Mouse (Mus musculus) yolk sac, embryonic 10.5 days (tissue): ENCODE measurements around the gene Slc8a2.

ENCODE experiments used
- DNase-seq: peaks from one replicate; pipeline ENCODE4 v3.0.0-alpha.2; 2017; ENCODE audit warnings: low spot score

The Slc8a2 gene

GRCm38 (mm10) chr7:16172141-16172581 is 42.5 kb downstream of the Slc8a2 start:
- DNase-seq: peak; percentile 60

DNA sequence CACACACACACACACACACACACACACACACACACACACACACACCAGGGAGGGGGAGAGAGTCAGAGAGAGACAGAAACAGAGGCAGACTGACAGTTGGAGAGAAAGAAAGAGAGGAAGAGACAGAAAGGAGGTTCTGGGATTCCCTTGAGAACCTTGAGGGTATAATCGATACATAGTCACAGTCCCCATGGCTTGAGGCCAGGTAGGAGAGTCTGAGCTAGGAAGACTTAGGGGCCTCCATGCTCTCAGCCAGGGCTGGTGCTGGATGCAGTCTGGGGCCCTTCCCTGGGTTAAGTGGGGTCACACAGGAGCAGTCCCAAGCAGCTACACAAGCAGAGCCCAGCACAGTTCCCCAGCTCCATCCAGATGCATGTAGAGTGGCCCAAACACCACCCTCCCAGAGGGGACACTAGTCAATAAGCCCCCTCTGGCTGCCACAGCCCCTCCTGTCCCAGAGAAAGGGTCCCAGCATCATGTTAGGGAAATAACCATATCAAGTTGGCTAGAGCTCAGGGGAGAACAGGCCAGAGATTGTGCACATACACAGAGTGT is 43.0 kb downstream of the Slc8a2 start:
- DNase-seq: peak; percentile 3

DNA sequence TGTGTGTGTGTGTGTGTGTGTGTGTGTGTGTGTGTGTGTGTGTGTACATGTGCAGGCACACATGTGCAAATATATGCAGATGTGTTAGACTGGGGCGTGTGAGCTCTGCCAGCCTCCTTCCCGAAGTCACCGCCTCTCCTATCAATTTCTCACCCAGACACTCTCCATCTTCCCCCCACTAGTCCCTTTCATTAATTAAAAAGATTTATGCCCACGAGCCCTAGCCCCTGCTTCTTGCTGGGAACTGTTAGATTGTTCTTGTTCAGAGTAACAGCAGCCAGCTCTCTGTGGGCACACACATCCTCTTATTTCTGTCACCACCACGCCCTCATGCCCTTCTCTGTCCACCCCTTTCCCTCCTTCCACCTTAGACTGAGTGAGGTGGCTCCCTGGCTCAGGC is 43.5 kb downstream of the Slc8a2 start:
- no peak for DNase-seq

DNA sequence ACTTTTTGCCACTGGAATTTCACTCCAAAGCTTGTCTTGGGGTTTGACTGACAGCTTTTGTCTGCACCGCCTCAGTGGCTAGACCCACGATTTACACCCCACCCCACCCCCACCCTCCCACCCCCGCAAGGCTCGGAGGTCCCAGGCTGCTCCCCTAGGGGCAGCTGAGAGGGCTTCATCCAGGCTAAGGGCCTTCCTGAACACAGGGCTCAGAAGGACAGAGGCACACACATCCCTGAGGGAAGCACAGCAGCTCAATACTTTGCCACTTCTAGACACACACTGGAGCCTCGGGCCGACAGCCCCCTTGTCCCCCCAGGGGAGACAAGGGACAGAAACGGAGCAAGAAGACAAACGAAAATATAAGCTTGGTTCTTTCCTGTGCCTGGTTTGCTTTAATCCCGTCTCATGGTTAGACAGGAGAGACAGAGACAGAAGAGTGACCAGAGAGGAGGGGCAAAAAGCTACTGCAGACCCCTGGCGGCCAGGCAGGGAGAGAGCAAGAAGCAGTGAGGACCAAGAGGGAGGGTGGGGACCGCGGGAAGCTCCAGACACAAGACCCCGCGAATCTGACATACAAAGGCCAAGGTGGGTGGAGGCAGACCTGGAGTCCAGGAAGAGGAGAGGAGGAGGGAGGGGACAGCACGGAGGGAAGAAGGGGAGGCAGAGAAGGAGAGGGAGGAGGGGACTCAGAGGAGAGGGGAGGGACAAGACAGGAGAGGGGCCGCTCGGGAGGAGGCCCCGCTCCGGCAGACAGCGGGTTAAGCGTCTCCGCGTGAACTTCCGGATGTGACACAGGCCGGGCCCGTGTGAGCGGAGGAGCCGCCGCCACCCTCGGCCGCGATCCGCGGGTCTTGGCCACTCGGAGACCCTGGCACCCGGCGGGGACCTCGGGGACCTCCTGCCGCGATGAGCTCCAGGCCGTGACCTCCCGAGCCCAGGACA is 45.2 kb downstream of the Slc8a2 start, which contains the start of gene Meis3:
Gene Meis3, plus strand, starts transcription at position 494 of the 945 bp plus-strand sequence.
- peak; percentile 80 for DNase-seq

GRCm38 (mm10) chr7:16175542-16175931 is 45.9 kb downstream of the Slc8a2 start:
- no peak for DNase-seq

- DNase-seq: no peak
These were observed 48.5 kb downstream of the Slc8a2 start for GRCm38 (mm10) chr7:16178114-16178513.

DNA sequence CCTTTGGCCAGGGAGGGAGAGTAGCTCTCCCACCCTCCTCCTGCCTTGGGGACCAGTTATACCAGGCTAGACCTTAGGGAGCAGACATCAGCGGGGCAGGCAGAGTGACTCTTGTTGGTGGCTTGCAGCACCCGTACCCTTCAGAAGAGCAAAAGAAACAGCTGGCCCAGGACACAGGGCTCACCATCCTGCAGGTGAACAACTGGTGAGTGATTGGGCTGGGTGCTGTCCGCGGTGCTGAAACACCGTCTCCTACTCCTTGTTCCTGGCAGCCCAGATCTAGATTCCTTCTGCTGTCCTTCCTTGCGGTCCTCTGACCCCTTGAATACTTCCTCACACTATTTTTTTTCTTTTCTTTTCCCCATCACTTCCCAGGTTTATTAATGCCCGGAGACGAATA is 54.0 kb downstream of the Slc8a2 start:
- peak; percentile 29 for DNase-seq

DNA sequence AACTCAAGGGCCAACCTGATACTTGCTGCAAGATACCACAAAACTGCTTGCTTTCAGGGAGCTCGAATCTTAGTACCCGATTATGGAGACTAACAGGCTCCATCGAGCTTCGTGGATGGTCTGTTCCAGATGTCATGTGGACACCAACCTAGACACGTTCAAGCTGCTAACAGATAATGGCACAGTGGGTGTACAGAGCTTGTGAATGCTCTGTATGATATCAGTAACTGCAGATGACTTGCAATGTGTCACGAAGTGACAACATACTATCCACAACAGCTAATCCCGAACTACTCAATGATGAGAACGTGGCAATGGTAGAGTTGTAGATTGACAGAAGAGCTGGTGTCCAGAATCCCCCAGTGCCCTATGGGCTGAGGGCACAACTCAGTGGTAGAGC is 57.9 kb downstream of the Slc8a2 start:
- no peak for DNase-seq

GRCm38 (mm10) chr7:16192315-16192714 is 62.7 kb downstream of the Slc8a2 start:
- peak; percentile 34 for DNase-seq

DNA sequence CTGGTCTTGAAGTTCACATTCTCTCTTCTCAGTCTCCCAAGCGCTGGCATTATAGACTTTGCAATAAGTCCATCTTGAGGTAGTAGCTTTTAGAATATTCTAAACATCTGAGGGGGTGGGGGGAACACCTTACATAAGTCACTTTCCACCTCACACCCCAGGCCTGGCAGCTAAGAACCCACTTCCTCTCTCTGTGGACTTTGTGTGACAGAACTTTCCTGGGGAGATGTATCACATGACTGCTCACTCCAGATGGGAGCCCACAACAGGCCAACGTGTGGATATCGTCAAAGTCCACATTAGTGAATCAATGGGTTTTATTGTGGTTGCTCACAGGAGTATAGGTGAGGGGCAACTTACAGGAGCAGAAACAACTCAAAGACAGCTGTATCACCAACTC is 64.1 kb downstream of the Slc8a2 start:
- no peak for DNase-seq

DNA sequence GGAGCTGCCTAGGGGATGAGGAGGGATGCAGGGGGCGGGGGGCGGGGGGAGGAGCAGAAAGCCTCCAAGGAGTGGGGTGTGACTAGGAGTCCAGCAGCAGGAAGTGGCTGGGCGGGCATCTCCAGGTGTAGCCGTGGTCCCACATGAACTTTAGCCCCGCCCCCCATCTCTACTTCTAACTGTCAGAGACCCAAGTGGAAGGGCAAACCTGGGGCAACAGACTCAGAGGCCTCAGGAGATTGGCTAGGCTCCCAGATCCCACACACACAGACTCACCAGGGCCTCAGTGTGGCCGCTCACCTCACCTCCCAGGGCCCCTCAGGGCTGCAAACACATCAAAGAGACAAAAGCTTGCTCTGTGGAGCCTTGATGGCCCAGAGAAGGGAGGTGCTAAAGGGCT is 67.0 kb downstream of the Slc8a2 start:
- no peak for DNase-seq

DNA sequence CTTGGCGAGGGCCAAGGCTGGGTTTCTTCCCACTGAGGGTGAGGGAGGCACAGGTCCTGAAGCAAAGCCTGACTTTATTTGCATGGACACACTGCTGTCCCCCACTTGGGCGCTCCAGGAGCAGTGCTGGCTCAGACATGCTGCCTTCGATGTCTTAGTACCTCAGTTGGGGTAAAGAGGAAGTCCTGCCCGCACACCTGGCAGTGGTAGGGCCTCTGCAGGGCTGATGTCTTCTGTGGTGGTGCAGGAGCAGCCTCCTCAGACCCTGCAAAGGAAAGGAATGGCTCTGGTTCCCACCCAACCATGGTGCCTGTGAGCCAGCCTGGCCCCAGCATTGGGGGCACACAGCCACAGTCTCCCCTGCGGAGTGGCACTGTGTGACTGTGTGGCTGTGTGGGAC is 67.5 kb downstream of the Slc8a2 start:
- DNase-seq: no peak

GRCm38 (mm10) chr7:16198540-16198939 is 68.9 kb downstream of the Slc8a2 start:
- no peak for DNase-seq

DNA sequence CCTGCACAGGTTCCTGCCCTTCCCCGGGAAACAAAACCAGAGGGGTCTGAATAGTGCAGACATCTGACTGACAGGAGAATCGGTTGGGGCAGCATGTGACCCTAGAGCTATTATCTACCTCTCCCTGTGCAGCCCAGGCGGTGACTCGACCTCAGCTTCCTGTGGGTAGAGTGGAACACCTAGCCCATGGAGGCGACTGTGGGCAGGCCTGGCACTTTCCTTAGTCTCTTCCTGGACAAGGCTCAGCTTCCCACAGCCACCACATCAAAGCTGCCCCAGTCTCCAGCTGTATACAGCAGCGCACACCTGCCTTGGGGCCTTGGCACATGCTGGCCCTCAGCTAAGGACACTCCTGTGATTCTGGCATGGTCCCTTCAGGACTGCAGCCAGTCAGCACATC is 71.5 kb downstream of the Slc8a2 start:
- no peak for DNase-seq

DNA sequence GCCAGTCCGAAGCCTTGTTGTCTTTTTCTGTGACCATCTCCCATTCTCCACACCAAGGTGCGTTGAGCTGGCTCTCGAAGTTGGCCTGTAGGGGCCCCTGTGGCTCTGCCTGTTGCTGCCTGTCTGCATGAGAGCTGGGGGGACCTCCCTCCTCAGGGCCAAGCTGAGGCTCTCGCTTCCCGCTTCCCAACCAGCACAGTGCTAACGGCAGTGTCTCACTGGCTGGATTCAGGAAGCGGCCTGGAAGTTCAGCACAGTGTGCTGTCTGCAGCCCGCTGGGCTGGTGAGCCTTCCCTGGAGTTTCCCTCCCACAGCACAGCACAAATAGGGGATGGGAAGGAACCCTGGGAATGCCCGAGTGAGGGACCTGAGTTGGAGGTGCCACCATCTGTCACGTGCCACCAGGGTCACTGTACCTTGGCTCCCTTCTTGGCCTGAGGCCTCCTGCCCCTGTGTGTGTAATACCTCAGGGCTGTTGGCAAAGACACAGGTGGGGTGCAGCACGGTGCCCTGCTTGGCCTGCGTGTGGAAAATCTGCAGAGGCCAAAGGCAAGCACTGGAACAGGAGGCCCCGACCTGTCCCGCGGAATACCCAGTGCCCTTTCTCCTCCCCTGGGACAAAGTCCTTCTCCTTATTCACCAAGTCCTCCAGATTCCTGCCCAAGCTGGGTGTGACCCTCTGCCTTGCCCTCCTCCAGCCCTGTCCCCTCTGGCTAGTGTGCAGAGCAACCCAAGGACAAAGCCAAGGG is 73.3 kb downstream of the Slc8a2 start:
- no peak for DNase-seq

GRCm38 (mm10) chr7:16203505-16203903 is 73.9 kb downstream of the Slc8a2 start:
- DNase-seq: no peak

GRCm38 (mm10) chr7:16204791-16205190 is 75.2 kb downstream of the Slc8a2 start:
- DNase-seq: no peak

- DNase-seq: no peak
These were observed 77.5 kb downstream of the Slc8a2 start for GRCm38 (mm10) chr7:16207076-16207475.

- no peak for DNase-seq
These were observed 77.9 kb downstream of the Slc8a2 start for GRCm38 (mm10) chr7:16207496-16207895.

DNA sequence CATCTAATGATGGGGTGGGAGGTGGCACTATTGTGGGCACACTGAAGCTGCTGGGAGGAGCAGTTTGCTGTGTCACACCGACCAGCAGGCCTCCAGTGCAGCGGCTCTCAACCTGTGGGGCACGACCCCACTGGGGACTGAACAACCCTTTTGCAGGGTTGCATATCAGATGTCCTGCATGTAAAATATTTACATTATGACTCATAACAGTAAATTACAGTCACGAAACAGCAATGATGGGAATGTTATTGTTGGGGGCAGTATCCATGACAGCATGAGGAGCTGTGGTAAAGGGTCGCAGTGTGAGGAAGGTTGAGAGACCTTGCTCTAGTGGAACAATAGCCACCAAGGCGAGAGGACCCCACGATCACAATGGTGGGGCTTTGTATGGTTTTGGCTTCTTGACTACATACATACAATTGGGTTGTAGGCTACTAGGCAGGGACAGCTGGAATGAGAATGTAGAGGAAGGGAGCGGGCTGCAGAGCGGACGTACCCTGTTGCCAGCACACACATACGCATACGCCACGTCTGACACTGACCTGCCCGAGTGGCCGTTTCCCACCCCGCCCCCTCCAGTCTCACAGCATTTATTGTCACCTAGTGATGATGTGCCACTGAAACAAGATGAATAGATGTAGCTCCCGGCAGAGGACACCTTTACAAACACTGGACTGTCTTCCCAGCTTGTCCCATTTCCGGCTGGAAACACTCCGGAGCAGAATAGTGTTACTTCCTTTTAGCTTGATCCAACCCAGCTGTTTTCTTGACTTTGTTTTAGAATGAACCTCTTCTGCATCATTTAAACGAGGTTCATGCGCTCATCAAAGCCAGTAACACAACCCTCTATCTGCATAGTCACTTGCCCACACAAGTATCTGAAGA is 79.4 kb downstream of the Slc8a2 start:
- no peak for DNase-seq
